Mouse (Mus musculus) B cell, adult 2 months (primary cell): ENCODE results near the gene Adgrv1.

Source experiments
- DNase-seq, 2 experiments: peaks; one replicate each; pipeline ENCODE4 v3.0.0; 2022

The Adgrv1 gene

DNA sequence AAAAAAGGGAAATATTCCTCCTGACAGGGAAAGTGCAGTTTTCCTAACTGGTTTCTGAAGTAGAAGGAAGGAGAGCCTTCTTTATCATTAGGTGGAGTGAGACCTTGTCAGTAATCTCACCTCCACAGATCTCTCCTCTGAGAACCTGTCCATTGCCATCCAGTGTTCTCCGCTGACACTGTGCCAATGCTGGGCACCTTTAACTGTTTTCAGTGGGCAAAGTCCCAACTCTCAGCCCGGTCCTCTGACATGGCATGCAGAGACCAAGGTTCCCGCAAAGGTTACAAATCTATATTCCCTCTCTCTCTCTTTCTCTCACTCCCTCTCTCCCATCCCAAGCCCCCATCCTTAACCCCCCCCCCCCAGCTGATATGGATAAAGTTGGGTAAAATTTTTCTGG, 230.1 kb downstream of the Adgrv1 start:
- no peak for DNase-seq

GRCm38 (mm10) chr13:81402191-81402590, 230.8 kb downstream of the Adgrv1 start:
- no peak for DNase-seq

DNA sequence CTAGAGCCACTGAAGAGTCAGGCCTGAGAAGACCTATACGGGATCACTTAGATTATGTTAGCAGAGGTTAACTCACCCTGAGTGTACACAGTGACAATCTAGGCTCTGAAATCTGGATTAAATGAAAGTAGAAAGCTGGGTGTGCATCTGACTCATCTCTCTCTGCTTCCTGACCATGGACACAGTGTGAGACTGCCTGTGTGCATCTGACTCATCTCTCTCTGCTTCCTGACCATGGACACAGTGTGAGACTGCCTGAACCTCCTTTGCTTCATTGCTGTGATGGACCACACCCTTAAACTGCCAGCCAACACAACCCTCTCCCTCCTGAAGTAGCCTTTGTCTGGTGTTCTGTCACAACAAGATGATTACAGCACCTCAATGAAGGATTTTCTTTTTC, 231.2 kb downstream of the Adgrv1 start:
- no peak for DNase-seq

GRCm38 (mm10) chr13:81385597-81386362, 247.2 kb downstream of the Adgrv1 start:
- DNase-seq = no peak

DNA sequence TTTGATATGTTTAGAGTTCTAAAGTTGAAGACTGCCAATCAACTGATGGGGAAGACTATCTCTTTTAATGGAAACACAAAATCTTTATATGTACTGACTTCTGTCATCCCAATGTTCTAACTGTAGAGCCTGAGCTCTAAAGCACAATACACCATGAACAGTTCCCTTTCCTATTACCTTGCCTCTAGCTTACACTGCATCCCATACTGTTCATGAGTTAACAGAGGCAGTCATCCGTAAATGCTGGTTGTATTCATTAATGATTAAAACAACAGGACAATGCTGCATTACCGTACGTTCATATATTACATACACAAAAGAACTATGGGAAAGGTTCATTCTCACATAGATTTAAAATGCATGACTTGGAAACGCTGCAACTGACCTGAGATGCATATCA, 251.1 kb downstream of the Adgrv1 start:
- no peak for DNase-seq

DNA sequence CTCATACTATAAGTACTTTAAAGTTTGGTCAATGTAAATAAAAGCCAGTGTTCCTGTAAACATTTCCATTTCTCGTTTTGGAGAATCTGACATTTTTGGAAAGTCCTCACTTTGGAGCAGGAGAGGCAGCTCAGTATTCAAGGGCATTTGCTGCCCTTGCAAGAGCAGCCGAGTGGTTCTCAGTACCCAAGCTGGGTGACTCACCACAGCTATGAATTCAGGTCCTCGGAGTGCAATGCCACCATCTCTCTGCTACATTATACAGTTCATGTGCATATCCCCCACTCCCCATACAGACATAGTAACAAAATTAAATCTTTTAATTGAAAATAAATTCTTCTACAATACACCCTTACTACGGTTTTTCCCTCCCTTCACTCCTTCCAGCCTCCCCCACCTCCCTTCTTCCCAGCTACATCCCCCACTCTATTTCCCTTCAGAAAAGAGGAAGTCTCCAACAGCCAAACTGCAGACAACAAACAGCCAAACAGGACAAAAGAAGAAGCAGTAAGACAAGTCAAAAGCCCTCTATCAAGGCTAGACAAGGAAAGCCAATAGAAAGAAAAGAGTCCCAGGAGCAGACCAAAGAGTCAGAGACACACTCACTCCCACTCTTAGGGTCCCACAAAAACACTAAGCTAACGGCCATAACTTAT, 262.0 kb downstream of the Adgrv1 start:
- no peak for DNase-seq

GRCm38 (mm10) chr13:81370196-81370595, 262.8 kb downstream of the Adgrv1 start:
- DNase-seq = no peak

DNA sequence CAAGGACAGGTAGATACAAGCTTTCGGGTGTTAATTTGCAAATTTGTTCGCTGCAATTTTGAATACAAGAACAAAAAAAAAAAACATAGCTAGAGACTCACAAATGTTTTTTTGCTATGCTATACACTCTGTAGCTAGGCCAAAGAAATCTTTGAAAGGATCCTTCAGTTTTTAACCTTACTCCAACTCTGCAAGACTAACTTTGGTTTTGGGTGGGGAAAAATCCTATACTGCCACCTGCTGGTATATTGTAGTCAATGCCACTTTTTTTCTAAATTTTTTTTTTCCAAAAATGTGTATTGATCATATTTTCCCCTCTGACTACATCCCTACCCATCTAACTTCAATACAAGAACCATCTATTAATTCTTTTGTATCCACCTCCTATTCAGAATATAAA, 263.4 kb downstream of the Adgrv1 start:
- DNase-seq = peak in 1 of 2 experiments; percentile 13

- no peak for DNase-seq
Observed at GRCm38 (mm10) chr13:81368987-81369386, 264.0 kb downstream of the Adgrv1 start.

- DNase-seq = no peak
Observed at GRCm38 (mm10) chr13:81367681-81368376, 265.1 kb downstream of the Adgrv1 start.

DNA sequence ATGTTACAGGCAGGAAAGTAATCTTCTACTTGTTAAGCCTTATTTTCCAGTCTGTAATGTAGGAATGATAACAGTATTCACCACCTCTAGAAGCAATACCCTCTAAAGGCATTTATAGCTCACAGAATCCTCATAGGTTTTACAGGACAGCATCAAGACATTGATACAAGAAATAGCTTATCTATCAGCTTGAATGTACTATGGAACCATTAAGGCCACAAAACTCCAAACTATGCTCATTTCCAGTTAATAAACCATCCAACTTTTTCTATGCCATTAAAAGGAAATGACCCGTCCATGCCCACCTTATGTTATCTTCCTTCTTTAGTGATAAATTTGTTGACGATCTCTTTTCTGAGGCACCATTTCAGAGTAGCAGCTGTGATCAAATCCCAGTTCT, 272.6 kb downstream of the Adgrv1 start:
- no peak for DNase-seq

GRCm38 (mm10) chr13:81358766-81359165, 274.2 kb downstream of the Adgrv1 start:
- DNase-seq = no peak

GRCm38 (mm10) chr13:81358365-81358764, 274.6 kb downstream of the Adgrv1 start:
- no peak for DNase-seq

DNA sequence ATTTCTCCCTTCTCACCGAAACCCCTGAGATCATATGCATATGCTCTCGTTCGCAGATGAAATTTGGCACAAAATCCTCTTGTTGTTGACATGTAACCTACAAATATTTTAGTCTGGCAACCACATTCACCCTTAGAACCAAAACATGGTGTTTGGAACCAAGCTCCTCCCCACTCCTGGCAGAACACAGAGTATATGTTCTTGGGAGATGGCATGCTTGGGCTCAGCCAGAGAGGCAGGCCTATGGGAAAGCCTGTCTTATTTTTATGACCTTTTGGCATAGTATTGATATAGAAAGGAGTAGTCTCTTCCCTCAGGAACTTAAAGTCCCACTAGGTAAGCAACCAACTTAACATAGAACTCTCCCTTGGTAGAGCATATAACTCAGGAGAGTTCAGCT, 275.7 kb downstream of the Adgrv1 start:
- DNase-seq = no peak

DNA sequence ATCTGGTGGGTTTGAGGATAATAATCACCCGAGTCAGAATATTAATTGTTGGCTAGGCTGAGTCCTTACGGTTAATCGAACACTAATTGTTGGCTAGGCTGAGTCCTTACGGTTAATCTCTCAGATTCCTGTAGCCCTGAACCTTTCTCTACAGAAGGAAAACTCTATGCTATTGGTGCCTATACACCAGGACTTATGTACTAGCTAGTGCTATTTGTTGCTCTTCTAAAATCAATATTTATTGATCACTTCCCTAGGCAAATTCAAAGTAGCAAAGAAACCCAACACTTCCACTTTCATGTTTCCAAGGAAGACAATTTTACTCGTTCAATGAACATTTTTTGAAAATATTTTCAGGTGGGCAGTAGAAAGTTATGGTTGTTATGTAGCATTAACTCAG, 278.4 kb downstream of the Adgrv1 start:
- DNase-seq = no peak

DNA sequence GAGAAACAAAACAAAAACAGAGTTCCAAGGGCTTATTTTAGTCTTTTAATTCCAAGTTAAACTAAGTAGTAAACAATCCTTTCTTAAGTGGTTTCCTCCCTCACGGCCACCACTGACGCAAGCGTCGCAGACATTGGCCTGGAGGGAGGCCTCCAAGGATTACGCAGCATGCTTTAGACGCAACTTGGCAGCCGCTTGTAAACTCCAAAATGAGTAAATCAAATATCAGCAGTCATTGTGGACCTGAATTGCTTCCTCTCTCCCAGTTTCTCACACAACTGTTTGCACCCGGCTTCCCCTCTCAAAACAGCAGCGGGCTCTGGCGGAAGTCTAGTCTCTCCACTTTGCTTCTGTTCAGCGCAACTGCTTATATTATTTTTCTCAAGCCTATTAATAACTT, 280.7 kb downstream of the Adgrv1 start:
- no peak for DNase-seq

- DNase-seq = no peak
Observed at GRCm38 (mm10) chr13:81351462-81352155, 281.3 kb downstream of the Adgrv1 start.

DNA sequence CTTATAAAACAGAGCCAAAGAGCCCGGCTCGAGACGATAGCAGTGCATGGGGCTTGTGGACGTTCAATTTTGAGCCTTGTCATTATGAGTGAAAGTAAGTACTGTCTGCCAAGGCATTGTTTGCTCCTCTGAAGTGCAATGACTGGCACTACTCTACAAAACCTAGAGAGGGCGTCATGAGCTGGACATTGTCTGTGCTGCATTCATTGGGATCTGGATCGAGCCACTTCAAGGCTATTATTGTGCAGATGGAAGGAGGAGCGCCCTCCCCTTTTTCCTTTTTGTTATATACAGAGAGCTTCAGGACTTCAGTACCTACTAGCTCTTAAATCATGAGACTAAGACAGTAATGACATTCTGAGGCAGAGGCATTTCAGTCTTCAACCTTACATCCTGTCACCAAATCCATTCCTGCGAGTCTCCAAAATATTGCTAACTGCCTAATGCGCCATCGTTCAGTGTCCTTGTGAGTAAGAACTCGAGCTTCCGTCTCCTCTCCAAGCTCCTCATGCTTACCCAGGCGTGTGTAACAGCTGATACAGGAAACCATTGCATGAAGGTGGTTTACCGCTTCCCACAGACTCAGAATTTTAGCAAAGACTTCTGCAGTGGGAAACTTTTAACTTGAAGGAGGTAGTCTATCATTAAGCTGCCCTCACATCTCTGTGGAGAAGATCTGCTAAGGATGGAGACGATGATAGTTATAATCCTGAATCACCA, 285.5 kb downstream of the Adgrv1 start:
- no peak for DNase-seq

- no peak for DNase-seq
Observed at GRCm38 (mm10) chr13:81342987-81343596, 289.9 kb downstream of the Adgrv1 start.

DNA sequence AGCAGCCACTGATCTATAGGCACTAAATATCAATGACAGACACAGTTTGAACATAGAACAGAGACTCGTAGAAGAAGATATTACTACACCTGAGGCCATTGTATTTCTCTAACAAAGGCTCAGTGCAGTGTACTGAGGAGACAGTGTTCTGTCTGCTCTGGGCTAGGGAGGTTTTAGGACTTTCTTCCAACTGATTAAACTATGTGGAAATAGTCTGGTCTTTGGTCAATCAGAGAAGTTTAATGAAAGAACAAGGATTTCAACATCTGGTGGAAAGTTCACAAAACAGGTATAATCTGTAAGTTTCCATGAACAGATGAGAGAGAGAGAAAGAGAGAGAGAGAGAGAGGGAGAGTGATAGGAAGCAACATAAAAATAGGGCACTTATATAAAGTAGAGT, 297.7 kb downstream of the Adgrv1 start:
- DNase-seq = no peak

DNA sequence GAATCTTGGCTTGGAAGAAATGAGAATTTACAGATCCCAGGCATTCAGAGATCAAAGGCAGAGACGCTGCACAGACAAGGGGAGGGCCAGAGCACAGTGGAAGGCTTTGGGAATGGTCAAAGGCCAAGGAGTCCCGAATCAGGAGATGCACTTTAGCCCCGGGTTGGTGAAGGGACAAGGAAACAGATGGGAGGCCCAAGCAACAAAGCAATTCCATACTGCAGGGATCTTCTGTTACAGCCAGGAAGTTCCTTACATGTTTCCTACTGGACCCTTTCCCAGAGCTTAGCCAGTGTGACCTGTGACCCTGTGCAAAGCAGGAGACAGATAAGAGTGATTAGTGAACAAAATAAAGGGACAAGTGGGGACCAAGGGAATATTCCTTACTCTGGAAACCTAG, 300.9 kb downstream of the Adgrv1 start:
- DNase-seq = no peak

DNA sequence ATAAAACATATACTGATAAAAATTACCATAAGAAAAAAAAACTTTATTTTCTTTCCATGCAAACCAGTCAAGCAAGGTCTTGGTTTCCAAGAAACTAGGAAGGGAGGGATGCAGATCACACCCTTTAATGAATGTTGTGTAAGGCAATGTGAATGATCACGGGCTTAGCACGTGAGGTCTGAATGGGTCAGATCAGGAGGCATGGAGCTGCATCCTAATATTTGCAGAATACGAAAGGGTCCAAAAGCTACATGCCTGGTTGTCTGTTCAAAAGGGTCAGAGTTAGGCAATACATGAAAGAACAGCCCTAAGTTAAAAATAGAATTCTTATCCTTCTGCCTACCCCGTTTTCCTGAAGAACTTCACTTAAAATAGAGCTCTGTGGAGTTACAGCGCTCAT, 303.2 kb downstream of the Adgrv1 start:
- DNase-seq = no peak
